Mouse (Mus musculus): Measurements from ENCODE around the gene Pde4d. TPM values are rescaled to one million over a fixed set of nuclear protein-coding genes. Genes with fewer than 3 reads are reported as not detected.

Gene Pde4d
- 16.2 TPM for polyA plus RNA-seq (2014; fragmentation: Illumina TruSeq; extraction: RNeasy Lipid Tissue Mini Kit (QIAGEN cat#74804); ENCODE audit: low read depth, low replicate concordance)

GRCm38 (mm10) chr13:108449116-108450097 lies at the start of gene Pde4d:
TSS of gene Pde4d (plus strand) at chr13:108449948.

Other genes with a start within 250 kb of the Pde4d start
- gene Elovl7, start 235.5 kb upstream of the Pde4d start, polyA plus RNA-seq (2014; fragmentation: Illumina TruSeq; extraction: RNeasy Lipid Tissue Mini Kit (QIAGEN cat#74804); ENCODE audit: low read depth, low replicate concordance): 181 TPM
- 11.5 TPM for gene Depdc1b, start 133.6 kb upstream of the Pde4d start, polyA plus RNA-seq (2014; fragmentation: Illumina TruSeq; extraction: RNeasy Lipid Tissue Mini Kit (QIAGEN cat#74804); ENCODE audit: low read depth, low replicate concordance)